Comparison of ENCODE assay signal across 21 mouse cellular contexts in the genomic region with DNA sequence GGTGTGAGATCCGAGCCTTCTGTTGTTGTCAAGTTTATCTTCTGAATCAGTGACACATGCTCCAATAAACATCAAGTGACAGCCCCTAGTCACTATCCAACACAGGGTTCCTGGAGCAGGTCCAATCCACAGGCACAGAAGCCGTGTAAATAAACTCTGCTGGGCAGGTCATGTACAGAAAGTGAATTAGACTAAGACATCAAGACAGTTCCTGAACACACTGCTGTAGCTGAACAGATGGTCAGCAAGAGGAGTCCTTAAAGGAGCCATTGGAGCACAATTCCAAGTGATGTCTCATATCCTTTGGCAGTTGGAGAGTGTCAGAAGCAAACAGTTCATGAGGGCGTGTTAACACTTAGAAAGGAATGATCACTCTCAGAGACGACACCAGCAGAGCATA.
DNase-seq lines count a peak whose midpoint lies in the region; ATAC-seq lines count a peak whose summit lies in the region.
"Had no signal": no experiment of that assay in that cellular context is flagged by ENCODE, and none has a peak within 500 bp of the region (broad histone marks: within the 10 kb centered on the region; RNA-seq: fewer than 3 reads in every experiment).

No protein-coding gene starts in this region.

- H3K27me3 ChIP-seq in forebrain, embryonic 15.5 days = no peaks in the 10 kb centered on the region
- H3K27me3 ChIP-seq in forebrain, embryonic 12.5 days = no peaks in the 10 kb centered on the region
- H3K27me3 ChIP-seq in lung, embryonic 15.5 days = no peaks in the 10 kb centered on the region
- H3K27me3 ChIP-seq: CH12.LX; embryonic facial prominence, embryonic 15.5 days; liver, embryonic 15.5 days; megakaryocyte, embryonic 14.5 days; stomach, embryonic 15.5 days had no signal

- no peak overlapping the region for H3K9ac ChIP-seq in forebrain, embryonic 15.5 days (replicated peaks)
- no peak overlapping the region for H3K9ac ChIP-seq in forebrain, embryonic 12.5 days
- H3K9ac ChIP-seq in lung, embryonic 15.5 days = no peak overlapping the region
- H3K9ac ChIP-seq: embryonic facial prominence, embryonic 15.5 days; liver, embryonic 15.5 days; stomach, embryonic 15.5 days had no signal

- H3K4me3 ChIP-seq in forebrain, embryonic 15.5 days = no peak overlapping the region
- H3K4me3 ChIP-seq in forebrain, embryonic 12.5 days (replicated peaks) = no peak overlapping the region
- H3K4me3 ChIP-seq in lung, embryonic 15.5 days = no peak overlapping the region
- H3K4me3 ChIP-seq: embryonic facial prominence, embryonic 15.5 days; gastrocnemius, adult 2 months; liver, embryonic 15.5 days; megakaryocyte, embryonic 14.5 days; stomach, embryonic 15.5 days had no signal

- H3K4me1 ChIP-seq in forebrain, embryonic 15.5 days = peaks cover 3% of the 10 kb centered on the region; the same call in 1 of the 2 replicates
- H3K4me1 ChIP-seq in forebrain, embryonic 12.5 days = no peaks in the 10 kb centered on the region; the same call in 1 of the 2 replicates
- 0 out of 2 replicates have a peak, but pooled peaks cover 6% of the 10 kb centered on the region for H3K4me1 ChIP-seq in lung, embryonic 15.5 days
- H3K4me1 ChIP-seq: embryonic facial prominence, embryonic 15.5 days; liver, embryonic 15.5 days; megakaryocyte, embryonic 14.5 days; stomach, embryonic 15.5 days had no signal

- H3K9me3 ChIP-seq in forebrain, embryonic 15.5 days = no peaks in the 10 kb centered on the region
- no peaks in the 10 kb centered on the region for H3K9me3 ChIP-seq in forebrain, embryonic 12.5 days
- no peaks in the 10 kb centered on the region for H3K9me3 ChIP-seq in lung, embryonic 15.5 days
- H3K9me3 ChIP-seq: embryonic facial prominence, embryonic 15.5 days; liver, embryonic 15.5 days; megakaryocyte, embryonic 14.5 days; stomach, embryonic 15.5 days had no signal

- no peak for DNase-seq in lung, postnatal 25 days (ENCODE audit: low spot score)
- DNase-seq in cerebellum, adult 18-20 months = peak; percentile 79 to 84
- peak; percentile 78 to 86 for DNase-seq in cerebellum, postnatal 36 days
- no peak for DNase-seq in kidney, postnatal 10 days
- no peak for DNase-seq in adrenal gland, postnatal 14 days
- DNase-seq: adrenal gland, postnatal 10 days; embryo, embryonic 11 days; gastrocnemius, adult 2 months; heart, adult 11 months; kidney, adult 2 months; kidney, postnatal 25 days; layer of hippocampus, adult 9-11 months; thymus, adult 2 months had no signal

- 42% methylated on average over 4 of the region's 4 CpGs for WGBS in forebrain, embryonic 15.5 days
- WGBS in forebrain, embryonic 12.5 days = 69% methylated on average over 4 of the region's 4 CpGs
- 28% methylated on average over 4 of the region's 4 CpGs for WGBS in lung, embryonic 15.5 days

- H3K27ac ChIP-seq in forebrain, embryonic 15.5 days (replicated peaks) = no peak overlapping the region
- no peak overlapping the region for H3K27ac ChIP-seq in forebrain, embryonic 12.5 days
- no peak overlapping the region for H3K27ac ChIP-seq in lung, embryonic 15.5 days
- H3K27ac ChIP-seq: embryonic facial prominence, embryonic 15.5 days; gastrocnemius, adult 2 months; liver, embryonic 15.5 days; stomach, embryonic 15.5 days had no signal

- H3K36me3 ChIP-seq in forebrain, embryonic 15.5 days = no peaks in the 10 kb centered on the region
- H3K36me3 ChIP-seq in forebrain, embryonic 12.5 days (replicated peaks) = no peaks in the 10 kb centered on the region
- no peaks in the 10 kb centered on the region for H3K36me3 ChIP-seq in lung, embryonic 15.5 days
- H3K36me3 ChIP-seq: embryonic facial prominence, embryonic 15.5 days; liver, embryonic 15.5 days; stomach, embryonic 15.5 days had no signal

- peak; percentile 63 for ATAC-seq in forebrain, embryonic 15.5 days (replicated peaks)
- ATAC-seq in forebrain, embryonic 12.5 days (ENCODE audit: low FRiP score) = no peak
- ATAC-seq in lung, embryonic 15.5 days (ENCODE audit: borderline replicate concordance, extremely low read depth, low FRiP score, low TSS enrichment) = peak; percentile 55; the same call in 1 of the 2 replicates

- no peak overlapping the region for H3K4me2 ChIP-seq in forebrain, embryonic 15.5 days (replicated peaks)
- H3K4me2 ChIP-seq in forebrain, embryonic 12.5 days = no peak overlapping the region
- H3K4me2 ChIP-seq in lung, embryonic 15.5 days = no peak overlapping the region
- H3K4me2 ChIP-seq: embryonic facial prominence, embryonic 15.5 days; liver, embryonic 15.5 days; stomach, embryonic 15.5 days had no signal

Comparison
In these comparisons a context has a peak if more than half of its experiments do, and no peak if none do; other contexts are left out.
1. DNase-seq: peak in cerebellum, adult 18-20 months (2 of 2) and cerebellum, postnatal 36 days (2 of 2); none in lung, postnatal 25 days (single experiment), kidney, postnatal 10 days (single experiment) and adrenal gland, postnatal 14 days (single experiment).